Mouse (Mus musculus): Measurements from ENCODE around the gene Cox14. TPM values are rescaled to one million over a fixed set of nuclear protein-coding genes. Genes with fewer than 3 reads are reported as not detected.
"Not testable (repeated sequence)": the region's sequence is repeated elsewhere in the genome, so short reads cannot be mapped to it uniquely, and the experiment has no call there.

The Cox14 gene
- polyA plus RNA-seq, 1 experiment from 2014 or later: 80.5 TPM

- WGBS (ENCODE audit: insufficient replicate concordance): under 1% methylated on average over 59 of the region's 59 CpGs
- Histone ChIP-seq H3K36me3 (no peaks in the 10 kb centered on the region), H3K27ac (peak overlapping the region; percentile 68), H3K27me3 (peaks cover 4% of the 10 kb centered on the region; the same call in 1 of the 2 replicates), H3K4me1 (replicated peaks) (peaks cover 34% of the 10 kb centered on the region), H3K9ac (peak overlapping the region; percentile 73), H3K4me3 (replicated peaks) (peak overlapping the region; percentile 71), H3K9me3 (replicated peaks) (no peaks in the 10 kb centered on the region), H3K4me2 (peak overlapping the region; percentile 93)
- DNase-seq: no peak
- ATAC-seq (ENCODE audit: low read depth): peak; percentile 55
Observed at GRCm38 (mm10) chr15:99771601-99772276, 46.3 kb downstream of the Cox14 start.

DNA sequence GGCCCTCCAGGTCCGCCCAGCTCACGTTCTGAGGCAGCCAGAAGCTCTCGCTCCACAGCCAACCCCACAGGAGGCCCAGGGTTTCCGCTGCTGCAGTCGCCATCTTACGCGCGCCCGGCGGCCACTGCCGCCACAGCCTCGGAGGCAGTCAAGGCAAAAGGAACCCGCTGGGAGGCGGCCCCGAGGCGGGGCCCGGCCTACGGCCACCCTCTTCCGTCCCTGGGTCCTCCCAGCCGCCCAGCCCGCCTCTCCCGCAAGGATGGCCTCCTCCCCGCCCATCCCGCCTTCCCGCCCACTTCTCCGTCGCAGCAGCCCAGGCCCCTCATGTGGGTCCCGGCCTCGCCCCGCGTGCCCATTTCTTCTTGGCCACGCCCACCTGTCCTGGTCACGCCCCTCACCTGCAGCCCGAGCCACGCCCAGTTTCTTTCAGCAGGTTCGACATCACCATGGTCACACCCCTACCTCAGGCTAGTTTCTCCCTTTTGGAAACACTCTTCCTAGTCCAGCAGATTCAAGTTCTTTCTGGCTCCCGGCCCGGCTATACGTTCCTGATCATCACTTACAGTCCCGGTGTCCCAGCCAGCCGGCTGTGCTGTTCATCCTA, 47.0 kb downstream of the Cox14 start:
- H3K36me3 ChIP-seq: no peaks in the 10 kb centered on the region
- peak overlapping the region; percentile 71 for H3K4me3 ChIP-seq (replicated peaks)
- peak; percentile 56 for DNase-seq
- H3K27me3 ChIP-seq: peaks cover 4% of the 10 kb centered on the region; the same call in 1 of the 2 replicates
- WGBS (ENCODE audit: insufficient replicate concordance): 1% methylated on average over 41 of the region's 41 CpGs
- peak overlapping the region; percentile 73 for H3K9ac ChIP-seq
- H3K4me1 ChIP-seq (replicated peaks): peaks cover 33% of the 10 kb centered on the region
- peak overlapping the region; percentile 93 for H3K4me2 ChIP-seq
- peak overlapping the region; percentile 68 for H3K27ac ChIP-seq
- peak; percentile 86 for ATAC-seq (ENCODE audit: low read depth)
- H3K9me3 ChIP-seq (replicated peaks): no peaks in the 10 kb centered on the region

DNA sequence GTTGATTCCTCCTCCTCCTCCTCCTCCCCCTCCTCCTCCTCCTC, 47.3 kb downstream of the Cox14 start, which contains the start of gene Cers5:
TSS of gene Cers5 (minus strand) at position 5 of the 44 bp plus-strand sequence.
- ATAC-seq (ENCODE audit: low read depth); DNase-seq; H3K36me3 ChIP-seq; H3K9me3 ChIP-seq (replicated peaks); H3K27me3 ChIP-seq: not testable (repeated sequence)
- Histone ChIP-seq H3K4me2 (peak within 1 kb of the TSS; percentile 93), H3K4me1 (replicated peaks) (peaks cover 30% of the 10 kb centered on the region), H3K9ac (peak within 1 kb of the TSS; percentile 73), H3K4me3 (replicated peaks) (peak within 1 kb of the TSS; percentile 71), H3K27ac (peak within 1 kb of the TSS; percentile 68)

DNA sequence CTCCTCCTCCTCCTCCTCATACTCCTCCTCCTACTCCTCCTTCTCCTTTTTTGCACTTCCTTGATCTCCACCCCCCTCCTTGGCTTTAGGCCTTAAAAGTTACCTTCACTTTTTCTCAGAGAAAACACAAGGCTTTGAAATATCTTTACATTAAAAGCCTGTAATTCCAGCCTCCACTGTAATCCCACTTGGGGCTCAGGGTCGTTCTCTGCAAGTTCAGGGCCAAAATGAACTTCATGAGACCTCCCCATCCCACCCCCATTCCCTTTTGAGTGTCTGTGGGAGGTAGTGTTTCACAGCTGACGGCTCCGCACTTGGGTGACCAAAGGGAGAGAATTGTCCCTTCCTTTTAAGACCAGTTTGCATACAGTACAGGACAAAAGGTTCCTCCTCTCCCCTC, 47.5 kb downstream of the Cox14 start:
- 55% methylated on average over 3 of the region's 3 CpGs for WGBS (ENCODE audit: insufficient replicate concordance)
- no peak overlapping the region for H3K4me2 ChIP-seq

More for the DNA sequence above, 47.5 kb downstream of the Cox14 start:
- H3K9ac ChIP-seq: no peak overlapping the region
- ATAC-seq (ENCODE audit: low read depth) (no peak), DNase-seq (no peak)
- no peak overlapping the region for H3K4me3 ChIP-seq (replicated peaks)
- H3K4me1 ChIP-seq (replicated peaks): peaks cover 28% of the 10 kb centered on the region
- H3K27me3 ChIP-seq: peaks cover 4% of the 10 kb centered on the region; the same call in 1 of the 2 replicates
- H3K27ac ChIP-seq: no peak overlapping the region
- no peaks in the 10 kb centered on the region for H3K9me3 ChIP-seq (replicated peaks)
- no peaks in the 10 kb centered on the region for H3K36me3 ChIP-seq

Other genes with a start within 250 kb of the Cox14 start
- 0.06 and 0.16 TPM in 2 replicates for gene Faim2, start 197.5 kb upstream of the Cox14 start, polyA plus RNA-seq (2015; fragmentation: Nextera tagmentation; extraction: Ambion mirVana)
- not detected in 2 replicates for gene Aqp2, start 146.6 kb upstream of the Cox14 start, polyA plus RNA-seq (2015; fragmentation: Nextera tagmentation; extraction: Ambion mirVana)
- gene Aqp5, start 134.8 kb upstream of the Cox14 start, polyA plus RNA-seq (2015; fragmentation: Nextera tagmentation; extraction: Ambion mirVana): 0.08 and 0.24 TPM in 2 replicates
- gene Aqp6, start 124.2 kb upstream of the Cox14 start, polyA plus RNA-seq (2015; fragmentation: Nextera tagmentation; extraction: Ambion mirVana): not detected in 2 replicates
- gene Racgap1, start 74.0 kb upstream of the Cox14 start, polyA plus RNA-seq (2015; fragmentation: Nextera tagmentation; extraction: Ambion mirVana): 69.2 and 80.8 TPM in 2 replicates
- gene Asic1, start 55.2 kb upstream of the Cox14 start, polyA plus RNA-seq (2015; fragmentation: Nextera tagmentation; extraction: Ambion mirVana): 0.53 and 0.57 TPM in 2 replicates
- gene Smarcd1, start 23.5 kb upstream of the Cox14 start, polyA plus RNA-seq (2015; fragmentation: Nextera tagmentation; extraction: Ambion mirVana): 7.1 TPM in 2 replicates
- gene Gm17349, start 20.1 kb upstream of the Cox14 start, polyA plus RNA-seq (2015; fragmentation: Nextera tagmentation; extraction: Ambion mirVana): not detected in 2 replicates
- gene Gpd1, start 8.1 kb upstream of the Cox14 start, polyA plus RNA-seq (2015; fragmentation: Nextera tagmentation; extraction: Ambion mirVana): 11.5 and 13.9 TPM in 2 replicates
- gene Cers5, start 47.3 kb downstream of the Cox14 start, polyA plus RNA-seq (2015; fragmentation: Nextera tagmentation; extraction: Ambion mirVana): 11.2 and 11.7 TPM in 2 replicates
- gene Lima1, start 149.8 kb downstream of the Cox14 start, polyA plus RNA-seq (2015; fragmentation: Nextera tagmentation; extraction: Ambion mirVana): 7.8 and 12.0 TPM in 2 replicates
- gene Fam186a, start 241.4 kb downstream of the Cox14 start, polyA plus RNA-seq (2015; fragmentation: Nextera tagmentation; extraction: Ambion mirVana): not detected in 2 replicates
- 20.0 and 26.6 TPM in 2 replicates for gene Larp4, start 244.4 kb downstream of the Cox14 start, polyA plus RNA-seq (2015; fragmentation: Nextera tagmentation; extraction: Ambion mirVana)